Mouse (Mus musculus): ENCODE measurements at regions not wholly inside any gene's neighbourhood (a gene's known extent, or its start where the extent isn't known, plus 50 kb on each side); places are given as distances from the start of the nearest gene placed in this dataset.

GRCm38 (mm10) chr2:166429918-166430317, 274.5 kb upstream of the Sulf2 start:
- Histone ChIP-seq H3K4me3 (no peak overlapping the region), H3K4me1 (peaks cover 71% of the 10 kb centered on the region), H3K27me3 (ENCODE audit: low read depth, poor library complexity, severe bottlenecking) (peaks cover 44% of the 10 kb centered on the region), H3K36me3 (no peaks in the 10 kb centered on the region), H3K27ac (replicated peaks) (peak overlapping the region; percentile 38; the same call in 1 of the 2 replicates), H3K9me3 (replicated peaks) (no peaks in the 10 kb centered on the region)
- 73% methylated on average over 5 of the region's 5 CpGs for WGBS
- no peak for DNase-seq (ENCODE audit: low spot score)

GRCm38 (mm10) chr2:166429494-166429893, 274.0 kb upstream of the Sulf2 start:
- peaks cover 70% of the 10 kb centered on the region for H3K4me1 ChIP-seq
- peak overlapping the region; percentile 38; the same call in 1 of the 2 replicates for H3K27ac ChIP-seq (replicated peaks)
- no peaks in the 10 kb centered on the region for H3K9me3 ChIP-seq (replicated peaks)
- 94% methylated on average over 12 of the region's 12 CpGs for WGBS
- H3K4me3 ChIP-seq: no peak overlapping the region
- no peak for DNase-seq (ENCODE audit: low spot score)
- no peaks in the 10 kb centered on the region for H3K36me3 ChIP-seq
- H3K27me3 ChIP-seq (ENCODE audit: low read depth, poor library complexity, severe bottlenecking): peaks cover 48% of the 10 kb centered on the region

GRCm38 (mm10) chr2:166427390-166427789, 271.9 kb upstream of the Sulf2 start:
- peaks cover 51% of the 10 kb centered on the region for H3K27me3 ChIP-seq (ENCODE audit: low read depth, poor library complexity, severe bottlenecking)
- H3K4me1 ChIP-seq: peaks cover 69% of the 10 kb centered on the region
- H3K27ac ChIP-seq (replicated peaks): no peak overlapping the region
- H3K4me3 ChIP-seq: no peak overlapping the region
- no peak for DNase-seq (ENCODE audit: low spot score)
- H3K36me3 ChIP-seq: no peaks in the 10 kb centered on the region
- 79% methylated on average over 6 of the region's 6 CpGs for WGBS
- H3K9me3 ChIP-seq (replicated peaks): no peaks in the 10 kb centered on the region

- DNase-seq (ENCODE audit: low spot score): peak; percentile 53
- Histone ChIP-seq H3K4me1 (peaks cover 69% of the 10 kb centered on the region), H3K27ac (replicated peaks) (no peak overlapping the region), H3K27me3 (ENCODE audit: low read depth, poor library complexity, severe bottlenecking) (peaks cover 55% of the 10 kb centered on the region), H3K4me3 (no peak overlapping the region), H3K9me3 (replicated peaks) (no peaks in the 10 kb centered on the region), H3K36me3 (no peaks in the 10 kb centered on the region)
- 60% methylated on average over 10 of the region's 10 CpGs for WGBS
Observed at GRCm38 (mm10) chr2:166426960-166427359, 271.5 kb upstream of the Sulf2 start.

- Histone ChIP-seq H3K36me3 (no peaks in the 10 kb centered on the region), H3K27me3 (ENCODE audit: low read depth, poor library complexity, severe bottlenecking) (peaks cover 54% of the 10 kb centered on the region), H3K27ac (replicated peaks) (0 out of 2 replicates have a peak overlapping the region, but pooled peaks have one; percentile 9), H3K9me3 (replicated peaks) (no peaks in the 10 kb centered on the region), H3K4me3 (no peak overlapping the region), H3K4me1 (peaks cover 69% of the 10 kb centered on the region)
- WGBS: 37% methylated on average over 6 of the region's 6 CpGs
- DNase-seq (ENCODE audit: low spot score): peak; percentile 34
Observed at GRCm38 (mm10) chr2:166426457-166426856, 271.0 kb upstream of the Sulf2 start.

GRCm38 (mm10) chr2:166425141-166425540, 269.7 kb upstream of the Sulf2 start:
- Histone ChIP-seq H3K36me3 (no peaks in the 10 kb centered on the region), H3K4me3 (no peak overlapping the region), H3K4me1 (peaks cover 71% of the 10 kb centered on the region), H3K9me3 (replicated peaks) (no peaks in the 10 kb centered on the region), H3K27ac (replicated peaks) (0 out of 2 replicates have a peak overlapping the region, but pooled peaks have one; percentile 17), H3K27me3 (ENCODE audit: low read depth, poor library complexity, severe bottlenecking) (peaks cover 49% of the 10 kb centered on the region)
- WGBS: 89% methylated on average over 3 of the region's 3 CpGs
- DNase-seq (ENCODE audit: low spot score): no peak

- Histone ChIP-seq H3K9me3 (replicated peaks) (no peaks in the 10 kb centered on the region), H3K4me1 (peaks cover 69% of the 10 kb centered on the region), H3K27me3 (ENCODE audit: low read depth, poor library complexity, severe bottlenecking) (peaks cover 41% of the 10 kb centered on the region), H3K36me3 (no peaks in the 10 kb centered on the region), H3K27ac (replicated peaks) (no peak overlapping the region), H3K4me3 (no peak overlapping the region)
- 48% methylated on average over 6 of the region's 6 CpGs for WGBS
- DNase-seq (ENCODE audit: low spot score): no peak
Observed at GRCm38 (mm10) chr2:166423132-166423660, 267.7 kb upstream of the Sulf2 start.

- 0 out of 2 replicates have a peak overlapping the region, but pooled peaks have one; percentile 14 for H3K27ac ChIP-seq (replicated peaks)
- no peaks in the 10 kb centered on the region for H3K9me3 ChIP-seq (replicated peaks)
- peaks cover 25% of the 10 kb centered on the region for H3K27me3 ChIP-seq (ENCODE audit: low read depth, poor library complexity, severe bottlenecking)
- DNase-seq (ENCODE audit: low spot score): no peak
- H3K4me3 ChIP-seq: no peak overlapping the region
- peaks cover 49% of the 10 kb centered on the region for H3K4me1 ChIP-seq
- 72% methylated on average over 8 of the region's 8 CpGs for WGBS
- no peaks in the 10 kb centered on the region for H3K36me3 ChIP-seq
Observed at GRCm38 (mm10) chr2:166420275-166420674, 264.8 kb upstream of the Sulf2 start.

GRCm38 (mm10) chr2:166419271-166419670, 263.8 kb upstream of the Sulf2 start:
- no peak for DNase-seq (ENCODE audit: low spot score)
- 70% methylated on average over 9 of the region's 9 CpGs for WGBS
- H3K4me1 ChIP-seq: peaks cover 44% of the 10 kb centered on the region
- H3K27ac ChIP-seq (replicated peaks): no peak overlapping the region
- no peak overlapping the region for H3K4me3 ChIP-seq
- H3K36me3 ChIP-seq: no peaks in the 10 kb centered on the region
- no peaks in the 10 kb centered on the region for H3K9me3 ChIP-seq (replicated peaks)
- H3K27me3 ChIP-seq (ENCODE audit: low read depth, poor library complexity, severe bottlenecking): peaks cover 15% of the 10 kb centered on the region

- WGBS: 75% methylated on average over 8 of the region's 8 CpGs
- Histone ChIP-seq H3K4me3 (no peak overlapping the region), H3K9me3 (replicated peaks) (no peaks in the 10 kb centered on the region), H3K27ac (replicated peaks) (no peak overlapping the region), H3K27me3 (ENCODE audit: low read depth, poor library complexity, severe bottlenecking) (peaks cover 9% of the 10 kb centered on the region; the same call in 1 of the 2 replicates), H3K36me3 (no peaks in the 10 kb centered on the region), H3K4me1 (peaks cover 40% of the 10 kb centered on the region)
- DNase-seq (ENCODE audit: low spot score): no peak
Observed at GRCm38 (mm10) chr2:166418279-166418678, 262.8 kb upstream of the Sulf2 start.

- WGBS: 89% methylated on average over 10 of the region's 10 CpGs
- no peak overlapping the region for H3K27ac ChIP-seq (replicated peaks)
Observed at GRCm38 (mm10) chr2:166417628-166418027, 262.2 kb upstream of the Sulf2 start.

GRCm38 (mm10) chr2:166415481-166415965, 260.1 kb upstream of the Sulf2 start:
- Histone ChIP-seq H3K9me3 (replicated peaks) (no peaks in the 10 kb centered on the region), H3K4me1 (peaks cover 53% of the 10 kb centered on the region), H3K4me3 (no peak overlapping the region), H3K36me3 (no peaks in the 10 kb centered on the region), H3K27me3 (ENCODE audit: low read depth, poor library complexity, severe bottlenecking) (peaks cover 15% of the 10 kb centered on the region), H3K27ac (replicated peaks) (no peak overlapping the region)
- 88% methylated on average over 16 of the region's 16 CpGs for WGBS
- no peak for DNase-seq (ENCODE audit: low spot score)

More at GRCm38 (mm10) chr2:166417628-166418027, 262.2 kb upstream of the Sulf2 start:
- Histone ChIP-seq H3K36me3 (no peaks in the 10 kb centered on the region), H3K27me3 (ENCODE audit: low read depth, poor library complexity, severe bottlenecking) (peaks cover 11% of the 10 kb centered on the region), H3K4me3 (no peak overlapping the region), H3K9me3 (replicated peaks) (no peaks in the 10 kb centered on the region), H3K4me1 (peaks cover 40% of the 10 kb centered on the region)
- DNase-seq (ENCODE audit: low spot score): no peak

GRCm38 (mm10) chr2:166414856-166415255, 259.4 kb upstream of the Sulf2 start:
- H3K9me3 ChIP-seq (replicated peaks): no peaks in the 10 kb centered on the region
- peaks cover 15% of the 10 kb centered on the region for H3K27me3 ChIP-seq (ENCODE audit: low read depth, poor library complexity, severe bottlenecking)
- no peak overlapping the region for H3K4me3 ChIP-seq
- no peak for DNase-seq (ENCODE audit: low spot score)
- WGBS: 91% methylated on average over 8 of the region's 8 CpGs
- H3K27ac ChIP-seq (replicated peaks): no peak overlapping the region
- peaks cover 47% of the 10 kb centered on the region for H3K4me1 ChIP-seq
- H3K36me3 ChIP-seq: no peaks in the 10 kb centered on the region

Data from midbrain, embryonic 10.5 days (tissue).